Mouse (Mus musculus) midbrain, embryonic 14.5 days (tissue): Measurements from ENCODE around the gene Hipk2. TPM values are rescaled to one million over a fixed set of nuclear protein-coding genes. Genes with fewer than 3 reads are reported as not detected.

Experiments
- ATAC-seq: fragments of 200-750 bp; cut with Nextera tagmentation; 2 replicates; pipeline ENCODE4 v1.8.0; 2017; ENCODE audit warnings: moderate number of reproducible peaks, moderate library complexity; ENCODE audit not compliant: low FRiP score, low TSS enrichment
- DNase-seq: peaks from one replicate; pipeline ENCODE4 v3.0.0-alpha.2; 2015
- H3K27ac ChIP-seq: fragments of 300-500 bp; sonication (generic); replicated peaks from 2 replicates; pipeline ENCODE4 v1.5.1; 2014; ENCODE audit warnings: mild to moderate bottlenecking, low read depth, low read length, moderate library complexity
- H3K27me3 ChIP-seq: fragments of 300-500 bp; sonication (generic); 2 replicates; pipeline ENCODE4 v1.6.1; 2014; ENCODE audit warnings: low read length, control low read depth, mixed read lengths; ENCODE audit not compliant: control insufficient read depth, insufficient read depth
- H3K36me3 ChIP-seq: fragments of 300-500 bp; sonication (generic); 2 replicates; pipeline ENCODE4 v1.6.1; 2014; ENCODE audit warnings: low read length, control low read depth; ENCODE audit not compliant: control insufficient read depth, insufficient read depth
- H3K4me1 ChIP-seq: fragments of 300-500 bp; sonication (generic); 2 replicates; pipeline ENCODE4 v1.6.1; 2014; ENCODE audit warnings: mild to moderate bottlenecking, antibody characterized with exemption, low read length, control low read depth; ENCODE audit not compliant: control insufficient read depth, insufficient read depth
- H3K4me2 ChIP-seq: fragments of 300-500 bp; sonication (generic); 2 replicates; pipeline ENCODE4 v1.6.1; 2014; ENCODE audit warnings: mild to moderate bottlenecking, low read length, moderate library complexity
- H3K4me3 ChIP-seq: fragments of 300-500 bp; sonication (generic); replicated peaks from 2 replicates; pipeline ENCODE4 v1.5.1; 2014; ENCODE audit warnings: low read depth, low read length
- H3K9ac ChIP-seq: fragments of 300-500 bp; sonication (generic); replicated peaks from 2 replicates; pipeline ENCODE4 v1.6.1; 2014; ENCODE audit warnings: mild to moderate bottlenecking, low read length, moderate library complexity
- H3K9me3 ChIP-seq: fragments of 300-500 bp; sonication (generic); 2 replicates; pipeline ENCODE4 v1.6.1; 2016; ENCODE audit warnings: low read length, control low read depth, mixed read lengths; ENCODE audit not compliant: control insufficient read depth
- WGBS: fragments of 180-500 bp; shearing (Covaris S2); extraction: QIAGEN DNeasy Blood & Tissue Kit; methylation state at CpG from one replicate; pipeline ENCODE4 v1.1.7; 2014; 5-methylcytosine and 5-hydroxymethylcytosine counted together
- polyA plus RNA-seq: library from polyadenylated mRNA; unstranded; fragments of >200 nt; fragmentation: Nextera tagmentation; extraction: Ambion mirVana; gene quantifications from 2 replicates; pipeline ENCODE4 v1.2.1, GENCODE M21; 2014

Gene Hipk2
- polyA plus RNA-seq, 1 experiment from 2014 or later, result 41.3 TPM

DNA sequence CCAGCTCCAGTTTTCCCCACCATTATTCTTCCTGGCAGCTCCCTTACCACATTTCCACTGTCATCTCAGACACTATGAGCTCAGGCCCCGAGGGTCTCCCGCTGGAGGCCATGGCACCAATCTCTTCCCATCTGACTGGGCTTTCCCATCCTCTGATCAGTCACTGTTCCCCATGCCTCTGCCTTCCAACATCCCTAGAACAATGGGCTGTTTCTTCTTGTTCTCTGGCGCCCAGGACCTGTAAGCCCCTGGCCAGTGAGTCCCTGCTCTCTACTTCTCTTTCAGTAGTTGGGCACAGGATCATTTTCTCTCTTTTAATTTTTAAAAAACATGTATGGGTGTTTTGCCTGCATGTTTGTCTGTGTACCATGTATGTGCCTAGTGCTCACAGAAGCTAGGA is 143.3 kb downstream of the Hipk2 start:
- H3K36me3 ChIP-seq, result peaks cover 63% of the 10 kb centered on the region

DNA sequence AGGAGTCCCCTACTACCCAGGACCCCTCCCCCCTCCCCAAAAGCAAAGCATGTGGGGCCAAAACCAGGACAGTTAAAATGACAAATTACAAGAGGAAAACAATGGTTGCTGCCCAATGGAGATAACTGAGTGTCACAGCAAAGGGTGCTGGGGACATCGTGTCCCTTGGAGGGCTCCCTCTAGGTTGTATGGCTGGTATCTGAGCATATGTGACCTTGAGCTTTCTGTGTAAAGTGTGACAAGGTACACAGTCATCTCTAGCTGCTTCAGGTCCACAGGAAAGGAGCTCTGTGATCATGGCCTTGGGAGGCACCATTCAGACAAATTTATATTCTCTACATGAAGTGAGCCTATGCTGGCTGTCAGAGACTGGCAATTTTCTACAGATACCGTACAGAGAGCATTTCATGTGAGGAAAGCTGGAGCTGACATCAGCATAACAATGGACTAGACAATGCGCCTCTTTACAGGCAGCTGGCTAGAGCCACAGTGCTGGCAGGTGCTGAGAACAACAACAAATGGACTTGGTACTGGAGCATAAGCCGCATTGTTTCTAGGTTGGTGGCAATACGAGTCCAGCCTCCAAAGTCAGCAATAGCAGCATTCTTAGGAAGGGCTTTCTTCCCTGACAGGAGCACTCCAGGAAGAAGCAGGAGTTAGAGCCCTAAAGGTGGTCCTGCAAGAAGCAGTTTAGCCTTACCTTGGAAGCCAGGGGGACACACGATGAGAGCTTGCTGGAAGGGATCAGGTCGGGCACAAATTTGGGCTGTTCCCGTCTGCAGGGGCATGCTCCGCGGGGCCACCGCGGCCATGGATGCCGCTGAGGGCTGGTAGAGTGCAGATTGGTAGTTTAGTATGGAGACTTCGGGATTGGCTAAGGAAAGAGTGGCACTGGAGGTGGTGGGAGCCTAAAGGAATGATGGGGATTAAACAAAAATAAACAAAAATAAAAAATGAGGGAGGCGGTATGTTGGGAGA is 145.5 kb downstream of the Hipk2 start:
- no peaks in the 10 kb centered on the region for H3K27me3 ChIP-seq
- peak overlapping the region; percentile 66 for H3K27ac ChIP-seq
- WGBS, result 56% methylated on average over 15 of the region's 15 CpGs
- DNase-seq (peak; percentile 54), ATAC-seq (peak; percentile 34; the same call in 1 of the 2 replicates)
- peaks cover 14% of the 10 kb centered on the region for H3K4me1 ChIP-seq
- H3K9me3 ChIP-seq, result no peaks in the 10 kb centered on the region
- H3K4me3 ChIP-seq, result no peak overlapping the region
- H3K4me2 ChIP-seq, result no peak overlapping the region
- H3K9ac ChIP-seq, result 0 out of 2 replicates have a peak overlapping the region, but pooled peaks have one; percentile 18
- peaks cover 41% of the 10 kb centered on the region for H3K36me3 ChIP-seq

More for the DNA sequence above, 143.3 kb downstream of the Hipk2 start:
- ATAC-seq (no peak), DNase-seq (no peak)
- Histone ChIP-seq H3K27me3 (no peaks in the 10 kb centered on the region), H3K9me3 (no peaks in the 10 kb centered on the region), H3K27ac (no peak overlapping the region), H3K4me1 (peaks cover 14% of the 10 kb centered on the region), H3K9ac (no peak overlapping the region), H3K4me2 (no peak overlapping the region), H3K4me3 (no peak overlapping the region)
- 85% methylated on average over 3 of the region's 3 CpGs for WGBS

GRCm38 (mm10) chr6:38725515-38725914 is 150.4 kb downstream of the Hipk2 start:
- H3K9me3 ChIP-seq, result no peaks in the 10 kb centered on the region
- peaks cover 29% of the 10 kb centered on the region for H3K36me3 ChIP-seq
- 98% methylated on average over 3 of the region's 3 CpGs for WGBS
- ATAC-seq (no peak), DNase-seq (no peak)
- no peak overlapping the region for H3K4me3 ChIP-seq
- no peak overlapping the region for H3K27ac ChIP-seq
- peaks cover 6% of the 10 kb centered on the region; the same call in 1 of the 2 replicates for H3K4me1 ChIP-seq
- H3K9ac ChIP-seq, result no peak overlapping the region
- no peaks in the 10 kb centered on the region for H3K27me3 ChIP-seq
- no peak overlapping the region for H3K4me2 ChIP-seq

DNA sequence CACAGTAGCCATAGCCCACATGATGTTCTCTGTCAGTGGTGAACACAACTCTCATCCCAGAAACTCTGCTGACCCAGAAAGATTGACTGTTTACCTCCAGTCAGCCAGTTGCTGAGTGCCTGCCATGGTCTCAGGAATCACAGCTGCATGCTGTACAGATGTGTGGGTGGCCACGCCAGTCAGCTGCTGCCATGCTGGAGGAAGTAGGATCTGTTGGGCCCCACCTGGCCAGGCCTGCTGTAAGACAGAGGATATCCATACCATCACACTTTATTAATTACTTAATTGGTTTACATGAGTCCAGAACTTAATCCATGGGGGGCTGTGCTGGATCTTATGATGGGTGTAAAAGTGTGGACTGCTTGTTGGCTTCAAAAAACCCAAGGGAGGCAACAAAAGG is 154.6 kb downstream of the Hipk2 start:
- H3K9ac ChIP-seq, result no peak overlapping the region
- peaks cover 50% of the 10 kb centered on the region for H3K36me3 ChIP-seq
- H3K9me3 ChIP-seq, result no peaks in the 10 kb centered on the region
- H3K27ac ChIP-seq, result no peak overlapping the region
- no peaks in the 10 kb centered on the region for H3K4me1 ChIP-seq
- no peak overlapping the region for H3K4me2 ChIP-seq
- DNase-seq (no peak), ATAC-seq (no peak)
- no peaks in the 10 kb centered on the region for H3K27me3 ChIP-seq
- no peak overlapping the region for H3K4me3 ChIP-seq
- 90% methylated on average over 1 of the region's 1 CpGs for WGBS

DNA sequence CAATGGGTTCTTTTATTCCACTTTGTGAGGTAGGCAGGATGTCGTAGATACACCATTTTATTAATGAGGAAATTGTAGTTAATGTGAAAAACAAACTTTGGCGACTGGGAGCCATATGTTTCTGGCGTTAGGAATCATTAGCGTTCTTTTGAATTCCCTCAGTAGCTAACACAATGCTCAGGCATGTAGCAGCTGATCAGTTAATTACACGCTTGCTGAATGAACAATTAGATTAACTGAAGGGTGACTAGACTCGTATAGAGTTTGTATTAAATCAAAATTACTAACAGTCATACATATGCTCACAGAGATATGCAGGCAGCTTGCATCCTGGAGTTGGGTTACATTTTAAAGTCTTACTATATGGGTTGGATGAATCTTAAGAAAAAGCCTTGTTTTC is 156.7 kb downstream of the Hipk2 start:
- Histone ChIP-seq H3K27me3 (no peaks in the 10 kb centered on the region), H3K27ac (no peak overlapping the region), H3K4me1 (no peaks in the 10 kb centered on the region), H3K9ac (no peak overlapping the region), H3K4me3 (no peak overlapping the region), H3K4me2 (no peak overlapping the region), H3K36me3 (peaks cover 71% of the 10 kb centered on the region), H3K9me3 (no peaks in the 10 kb centered on the region)
- 36% methylated on average over 6 of the region's 6 CpGs for whole genome bisulfite sequencing
- ATAC-seq (no peak), DNase-seq (no peak)

DNA sequence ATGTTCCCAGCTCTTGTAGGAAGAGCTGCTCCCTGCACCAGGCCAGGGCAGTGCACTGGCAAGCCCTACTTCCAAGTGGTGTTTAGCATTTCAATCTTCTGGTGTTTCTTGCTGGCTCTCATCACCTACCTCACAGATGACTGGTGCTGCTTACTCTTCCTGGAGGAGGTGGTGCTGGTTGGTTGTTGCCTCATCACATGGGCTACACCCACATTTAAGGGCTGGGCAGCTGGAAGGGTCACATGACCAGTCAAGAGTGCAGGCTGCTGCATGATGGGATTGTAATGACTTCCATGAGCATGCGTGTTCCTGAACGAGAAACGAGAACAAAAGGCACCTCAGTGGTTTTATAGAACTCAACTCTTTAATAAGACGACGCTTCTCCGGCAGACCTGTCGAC is 157.3 kb downstream of the Hipk2 start:
- H3K27ac ChIP-seq, result no peak overlapping the region
- H3K36me3 ChIP-seq, result peaks cover 77% of the 10 kb centered on the region
- WGBS, result 92% methylated on average over 7 of the region's 7 CpGs
- DNase-seq (no peak), ATAC-seq (no peak)
- H3K9me3 ChIP-seq, result no peaks in the 10 kb centered on the region
- no peak overlapping the region for H3K4me2 ChIP-seq
- no peak overlapping the region for H3K9ac ChIP-seq
- no peaks in the 10 kb centered on the region for H3K27me3 ChIP-seq
- H3K4me1 ChIP-seq, result no peaks in the 10 kb centered on the region
- H3K4me3 ChIP-seq, result no peak overlapping the region

DNA sequence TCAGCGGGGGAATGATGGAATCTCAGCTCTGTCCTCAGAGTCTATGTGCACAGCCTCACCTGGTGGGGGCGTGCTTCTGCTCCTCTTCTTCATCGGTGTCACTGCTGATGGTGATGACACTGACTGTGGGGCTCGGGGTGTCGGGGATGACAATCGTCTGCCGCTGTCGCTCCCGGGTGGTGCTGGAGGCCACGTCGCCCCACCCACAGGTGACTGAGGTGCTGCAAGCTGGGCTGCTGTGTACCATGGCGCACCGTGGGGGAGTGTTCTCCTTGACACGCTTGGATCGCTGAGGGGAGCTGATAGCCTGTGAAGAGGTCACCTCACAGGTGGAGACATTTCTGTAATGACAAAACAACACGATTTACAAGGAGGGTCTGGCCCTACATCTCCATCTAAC is 160.1 kb downstream of the Hipk2 start:
- Histone ChIP-seq H3K4me1 (no peaks in the 10 kb centered on the region), H3K4me2 (no peak overlapping the region), H3K27ac (no peak overlapping the region), H3K27me3 (no peaks in the 10 kb centered on the region), H3K9ac (no peak overlapping the region), H3K36me3 (peaks cover 96% of the 10 kb centered on the region), H3K4me3 (no peak overlapping the region), H3K9me3 (no peaks in the 10 kb centered on the region)
- 95% methylated on average over 16 of the region's 16 CpGs for WGBS
- no peak for DNase-seq
- ATAC-seq, result no peak

DNA sequence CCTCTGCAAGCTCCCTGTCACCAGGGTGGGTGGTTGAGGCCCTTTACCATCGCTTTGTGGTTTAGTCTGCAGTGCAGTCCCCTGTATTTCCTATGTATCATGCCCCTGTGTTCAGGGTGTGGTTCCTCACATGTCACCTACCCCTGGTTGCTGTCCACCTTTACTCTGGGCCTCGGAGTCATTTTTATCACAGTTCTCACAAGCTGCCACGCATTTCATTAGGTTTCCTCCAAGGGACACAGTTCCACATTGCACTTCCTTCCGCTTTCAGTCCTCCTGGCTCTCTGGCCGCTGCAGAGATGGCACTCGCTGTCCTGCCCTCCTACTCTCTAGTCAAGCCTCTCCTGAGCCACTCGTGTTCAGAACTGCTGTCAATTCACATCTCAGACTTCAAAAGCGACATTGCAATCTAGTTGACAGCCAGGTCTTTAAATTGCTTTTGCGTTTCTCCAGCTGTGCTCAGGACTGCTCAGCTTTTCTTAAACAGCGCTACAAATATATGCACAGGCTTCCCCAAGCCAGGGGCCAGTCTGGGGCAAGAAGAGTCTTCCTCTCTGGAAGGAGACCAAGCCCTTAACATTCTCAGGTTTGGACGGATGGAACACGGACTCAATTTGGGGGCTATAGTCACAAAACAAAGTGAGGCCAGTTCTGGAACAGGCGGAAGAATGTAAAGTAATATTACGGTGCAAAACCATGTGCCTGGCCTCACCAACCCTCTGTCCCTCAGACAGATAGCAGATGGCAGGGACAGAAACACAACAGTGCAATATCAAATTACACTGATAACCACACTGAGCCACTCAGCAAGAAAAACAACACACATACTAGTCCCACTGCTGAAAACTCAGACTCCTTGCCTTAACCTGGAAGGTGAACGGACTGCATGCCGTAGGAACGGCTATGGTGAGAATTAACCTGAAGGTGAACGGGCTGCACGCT is 161.7 kb downstream of the Hipk2 start:
- H3K27ac ChIP-seq, result no peak overlapping the region
- H3K4me1 ChIP-seq, result no peaks in the 10 kb centered on the region
- H3K36me3 ChIP-seq, result peaks cover 98% of the 10 kb centered on the region
- H3K27me3 ChIP-seq, result no peaks in the 10 kb centered on the region
- DNase-seq (no peak), ATAC-seq (no peak)
- 85% methylated on average over 19 of the region's 19 CpGs for WGBS
- H3K4me2 ChIP-seq, result no peak overlapping the region
- no peak overlapping the region for H3K4me3 ChIP-seq
- H3K9me3 ChIP-seq, result no peaks in the 10 kb centered on the region
- no peak overlapping the region for H3K9ac ChIP-seq
